ENCODE assay signal across 8 mouse cellular contexts in genomic region chr10:30600094-30600534, GRCm38 (mm10). TPM values are rescaled to one million over a fixed set of nuclear protein-coding genes. Genes with fewer than 3 reads are reported as not detected.
DNase-seq lines count a peak whose midpoint lies in the region; ATAC-seq lines count a peak whose summit lies in the region.

No protein-coding gene starts in this region.

- H3K36me3 ChIP-seq in kidney, embryonic 14.5 days (ENCODE audit: control insufficient read depth, insufficient read depth, low read length) = peaks cover 19% of the 10 kb centered on the region
- H3K36me3 ChIP-seq in forebrain, embryonic 14.5 days (ENCODE audit: control insufficient read depth, insufficient read depth, low read length) = peaks cover 18% of the 10 kb centered on the region
- peaks cover 4% of the 10 kb centered on the region for H3K36me3 ChIP-seq in liver, embryonic 16.5 days (ENCODE audit: control insufficient read depth, insufficient read depth)

- WGBS in kidney, embryonic 14.5 days = under 1% methylated on average over 26 of the region's 27 CpGs
- under 1% methylated on average over 27 of the region's 27 CpGs for WGBS in forebrain, embryonic 14.5 days
- under 1% methylated on average over 20 of the region's 27 CpGs for WGBS in liver, embryonic 16.5 days (ENCODE audit: insufficient replicate concordance)

- ATAC-seq in kidney, embryonic 14.5 days (ENCODE audit: low FRiP score, low TSS enrichment) = peak; percentile 85
- ATAC-seq in forebrain, embryonic 14.5 days = peak; percentile 85
- peak; percentile 77 for ATAC-seq in liver, embryonic 16.5 days (ENCODE audit: low read depth)

- peak overlapping the region; percentile 82 for H3K4me3 ChIP-seq in kidney, embryonic 14.5 days (ENCODE audit: low read length)
- peak overlapping the region; percentile 79 for H3K4me3 ChIP-seq in forebrain, embryonic 14.5 days (ENCODE audit: low read depth, low read length)
- peak overlapping the region; percentile 71 for H3K4me3 ChIP-seq in liver, embryonic 16.5 days (ENCODE audit: low read depth, low read length)

- no peaks in the 10 kb centered on the region for H3K27me3 ChIP-seq in kidney, embryonic 14.5 days (ENCODE audit: control insufficient read depth, insufficient read depth, low read length)
- H3K27me3 ChIP-seq in forebrain, embryonic 14.5 days (replicated peaks; ENCODE audit: control insufficient read depth, insufficient read depth, low read length) = no peaks in the 10 kb centered on the region
- no peaks in the 10 kb centered on the region for H3K27me3 ChIP-seq in liver, embryonic 16.5 days (ENCODE audit: control insufficient read depth, insufficient read depth, low read depth, low read length)

- no peak for DNase-seq in kidney, postnatal 14 days
- DNase-seq in MN1 (ENCODE audit: low spot score) = peak; percentile 73
- DNase-seq in forebrain, embryonic 14.5 days (ENCODE audit: low spot score) = peak; percentile 19
- peak; percentile 87 for DNase-seq in yolk sac, embryonic 10.5 days (ENCODE audit: low spot score)
- DNase-seq in urinary bladder, postnatal 14 days (ENCODE audit: low spot score) = no peak
- no peak for DNase-seq in gastrocnemius, postnatal 25 days

- H3K4me2 ChIP-seq in kidney, embryonic 14.5 days (replicated peaks; ENCODE audit: low read depth, low read length) = peak overlapping the region; percentile 80
- peak overlapping the region; percentile 82 for H3K4me2 ChIP-seq in forebrain, embryonic 14.5 days (ENCODE audit: low read length)
- H3K4me2 ChIP-seq in liver, embryonic 16.5 days (ENCODE audit: low read depth, low read length) = peak overlapping the region; percentile 91

- H3K9ac ChIP-seq in kidney, embryonic 14.5 days (ENCODE audit: low read depth, low read length) = peak overlapping the region; percentile 87
- H3K9ac ChIP-seq in forebrain, embryonic 14.5 days (ENCODE audit: low read length) = peak overlapping the region; percentile 84
- peak overlapping the region; percentile 71 for H3K9ac ChIP-seq in liver, embryonic 16.5 days (ENCODE audit: low read depth, low read length)

- peaks cover 7% of the 10 kb centered on the region; the same call in 1 of the 2 replicates for H3K4me1 ChIP-seq in kidney, embryonic 14.5 days (ENCODE audit: control insufficient read depth, insufficient read depth, low read length)
- peaks cover 10% of the 10 kb centered on the region for H3K4me1 ChIP-seq in forebrain, embryonic 14.5 days (ENCODE audit: control insufficient read depth, insufficient read depth, low read length)
- H3K4me1 ChIP-seq in liver, embryonic 16.5 days (ENCODE audit: control insufficient read depth, low read depth, low read length) = peaks cover 10% of the 10 kb centered on the region

- H3K27ac ChIP-seq in kidney, embryonic 14.5 days (ENCODE audit: low read depth, low read length) = peak overlapping the region; percentile 63
- H3K27ac ChIP-seq in forebrain, embryonic 14.5 days (ENCODE audit: low read depth, low read length) = peak overlapping the region; percentile 84
- H3K27ac ChIP-seq in liver, embryonic 16.5 days (ENCODE audit: low read length) = peak overlapping the region; percentile 61

- H3K9me3 ChIP-seq in kidney, embryonic 14.5 days (ENCODE audit: control insufficient read depth, low read length) = no peaks in the 10 kb centered on the region
- no peaks in the 10 kb centered on the region for H3K9me3 ChIP-seq in forebrain, embryonic 14.5 days (replicated peaks; ENCODE audit: control insufficient read depth, low read length)
- no peaks in the 10 kb centered on the region for H3K9me3 ChIP-seq in liver, embryonic 16.5 days (replicated peaks; ENCODE audit: control insufficient read depth, low read length)

RNA-seq across cellular contexts. Expression of gene Trmt11, which starts 0.4 kb away (rescaled TPM):
- polyA plus RNA-seq in kidney, embryonic 14.5 days (2014; fragmentation: Nextera tagmentation; extraction: Ambion mirVana) = 32.8 and 42.8 TPM in 2 replicates
- 21.4 and 23.9 TPM in 2 replicates for polyA plus RNA-seq in forebrain, embryonic 14.5 days (2014; fragmentation: Nextera tagmentation; extraction: Ambion mirVana)
- 10.5 and 12.7 TPM in 2 replicates for polyA plus RNA-seq in liver, embryonic 16.5 days (2015; fragmentation: Nextera tagmentation; extraction: Ambion mirVana)
- 1 to 10 TPM; 3.7 to 4.1 TPM for total RNA-seq in gastrocnemius, postnatal 25 days (2021)

RNA-seq across cellular contexts. Expression of gene Hint3, which starts 29.3 kb away (rescaled TPM):
- polyA plus RNA-seq in kidney, embryonic 14.5 days (2014; fragmentation: Nextera tagmentation; extraction: Ambion mirVana) = 24.0 and 26.2 TPM in 2 replicates
- polyA plus RNA-seq in forebrain, embryonic 14.5 days (2014; fragmentation: Nextera tagmentation; extraction: Ambion mirVana) = 17.9 and 19.1 TPM in 2 replicates
- 17.0 and 17.1 TPM in 2 replicates for polyA plus RNA-seq in liver, embryonic 16.5 days (2015; fragmentation: Nextera tagmentation; extraction: Ambion mirVana)
- total RNA-seq in gastrocnemius, postnatal 25 days (2021) = 10 to 100 TPM; 46.9 to 54.1 TPM

Comparison
In these comparisons a context has a peak if more than half of its experiments do, and no peak if none do; other contexts are left out.
1. DNase-seq: peak in MN1 (single experiment), forebrain, embryonic 14.5 days (single experiment) and yolk sac, embryonic 10.5 days (single experiment); none in kidney, postnatal 14 days (single experiment), urinary bladder, postnatal 14 days (single experiment) and gastrocnemius, postnatal 25 days (single experiment).
2. Peak in every context shown above with its lines, with median percentiles within 50 percentile points of each other: ATAC-seq, H3K27ac ChIP-seq, H3K4me2 ChIP-seq, H3K4me3 ChIP-seq and H3K9ac ChIP-seq.